Mouse (Mus musculus) intestine, postnatal 0 days (tissue): ENCODE data around the gene 1700001O22Rik. TPM values are rescaled to one million over a fixed set of nuclear protein-coding genes. Genes with fewer than 3 reads are reported as not detected.

Experiments used
- ATAC-seq: fragments of 200-750 bp; cut with Nextera tagmentation; 2 replicates; pipeline ENCODE4 v1.8.0; 2017; ENCODE audit warnings: mild to moderate bottlenecking, moderate TSS enrichment, moderate library complexity
- H3K27ac ChIP-seq: fragments of 300-500 bp; sonication (generic); 2 replicates; pipeline ENCODE4 v1.5.1; 2014; ENCODE audit warnings: mild to moderate bottlenecking, low read depth, low read length, moderate library complexity
- H3K27me3 ChIP-seq: fragments of 300-500 bp; sonication (generic); replicated peaks from 2 replicates; pipeline ENCODE4 v1.6.1; 2014; ENCODE audit warnings: low read length, mixed read lengths; ENCODE audit not compliant: control insufficient read depth, insufficient read depth
- H3K36me3 ChIP-seq: fragments of 300-500 bp; sonication (generic); 2 replicates; pipeline ENCODE4 v1.6.1; 2014; ENCODE audit warnings: mild to moderate bottlenecking, moderate library complexity; ENCODE audit not compliant: control insufficient read depth, insufficient read depth
- H3K4me1 ChIP-seq: fragments of 300-500 bp; sonication (generic); replicated peaks from 2 replicates; pipeline ENCODE4 v1.6.1; 2014; ENCODE audit warnings: antibody characterized with exemption, low read length, mixed read lengths; ENCODE audit not compliant: control insufficient read depth, insufficient read depth
- H3K4me2 ChIP-seq: fragments of 300-500 bp; sonication (generic); replicated peaks from 2 replicates; pipeline ENCODE4 v1.6.1; 2014; ENCODE audit warnings: low read depth, mild to moderate bottlenecking, moderate library complexity
- H3K4me3 ChIP-seq: fragments of 300-500 bp; sonication (generic); 2 replicates; pipeline ENCODE4 v1.5.1; 2014; ENCODE audit warnings: low read depth, low read length
- H3K9ac ChIP-seq: fragments of 300-500 bp; sonication (generic); 2 replicates; pipeline ENCODE4 v1.6.1; 2014; ENCODE audit warnings: mild to moderate bottlenecking, low read depth, low read length
- H3K9me3 ChIP-seq: fragments of 300-500 bp; sonication (generic); 2 replicates; pipeline ENCODE4 v1.6.1; 2016; ENCODE audit warnings: mixed run types; ENCODE audit not compliant: control insufficient read depth
- CTCF ChIP-seq: sonication (generic); IDR thresholded peaks from 2 replicates; pipeline ENCODE4 v1.5.1; 2016; ENCODE audit warnings: low read depth, mild to moderate bottlenecking, control low read depth, antibody characterized with exemption, moderate library complexity
- WGBS: fragments of 180-500 bp; shearing (Covaris S2); extraction: QIAGEN DNeasy Blood & Tissue Kit; methylation state at CpG from one replicate; pipeline ENCODE4 v1.1.7; 2014; 5-methylcytosine and 5-hydroxymethylcytosine counted together
- polyA plus RNA-seq: library from polyadenylated mRNA; unstranded; fragments of >200 nt; fragmentation: Nextera tagmentation; extraction: Ambion mirVana; gene quantifications from 2 replicates; pipeline ENCODE4 v1.2.1, GENCODE M21; 2015

1700001O22Rik gene
- polyA plus RNA-seq, 1 experiment from 2014 or later, result 0.60 TPM

GRCm38 (mm10) chr2:30759442-30759841 is 44.0 kb downstream of the 1700001O22Rik start:
- ATAC-seq, result peak; percentile 21; the same call in 1 of the 2 replicates
- 76% methylated on average over 4 of the region's 4 CpGs for WGBS
- Histone ChIP-seq H3K4me3 (no peak overlapping the region), H3K27me3 (no peaks in the 10 kb centered on the region), H3K9me3 (no peaks in the 10 kb centered on the region), H3K4me1 (no peaks in the 10 kb centered on the region; the same call in 1 of the 2 replicates), H3K36me3 (no peaks in the 10 kb centered on the region), H3K4me2 (no peak overlapping the region), H3K27ac (no peak overlapping the region), H3K9ac (no peak overlapping the region)
- no peak for TF ChIP-seq CTCF

DNA sequence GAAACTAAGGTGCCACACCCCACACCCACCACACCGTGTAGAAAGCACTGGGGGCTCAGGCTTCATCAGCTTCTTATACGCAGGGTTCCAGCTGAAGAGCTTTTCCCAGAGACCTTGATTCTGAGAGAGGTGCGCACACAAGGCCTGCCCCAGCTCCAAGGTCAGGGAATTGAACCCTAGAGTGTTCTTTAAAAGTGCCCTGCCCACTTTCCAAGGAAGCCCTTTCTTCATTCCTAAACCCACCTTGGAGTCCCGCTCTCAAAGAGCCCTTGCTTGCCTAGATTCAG is 44.4 kb downstream of the 1700001O22Rik start:
- no peaks in the 10 kb centered on the region for H3K27me3 ChIP-seq
- H3K4me1 ChIP-seq, result no peaks in the 10 kb centered on the region; the same call in none of the 2 replicates
- peak overlapping the region; percentile 54; the same call in 1 of the 2 replicates for H3K4me2 ChIP-seq
- TF ChIP-seq CTCF, result no peak
- no peaks in the 10 kb centered on the region for H3K9me3 ChIP-seq
- H3K36me3 ChIP-seq, result no peaks in the 10 kb centered on the region
- WGBS, result 49% methylated on average over 4 of the region's 4 CpGs
- no peak overlapping the region for H3K27ac ChIP-seq
- H3K9ac ChIP-seq, result no peak overlapping the region
- H3K4me3 ChIP-seq, result no peak overlapping the region
- no peak for ATAC-seq

DNA sequence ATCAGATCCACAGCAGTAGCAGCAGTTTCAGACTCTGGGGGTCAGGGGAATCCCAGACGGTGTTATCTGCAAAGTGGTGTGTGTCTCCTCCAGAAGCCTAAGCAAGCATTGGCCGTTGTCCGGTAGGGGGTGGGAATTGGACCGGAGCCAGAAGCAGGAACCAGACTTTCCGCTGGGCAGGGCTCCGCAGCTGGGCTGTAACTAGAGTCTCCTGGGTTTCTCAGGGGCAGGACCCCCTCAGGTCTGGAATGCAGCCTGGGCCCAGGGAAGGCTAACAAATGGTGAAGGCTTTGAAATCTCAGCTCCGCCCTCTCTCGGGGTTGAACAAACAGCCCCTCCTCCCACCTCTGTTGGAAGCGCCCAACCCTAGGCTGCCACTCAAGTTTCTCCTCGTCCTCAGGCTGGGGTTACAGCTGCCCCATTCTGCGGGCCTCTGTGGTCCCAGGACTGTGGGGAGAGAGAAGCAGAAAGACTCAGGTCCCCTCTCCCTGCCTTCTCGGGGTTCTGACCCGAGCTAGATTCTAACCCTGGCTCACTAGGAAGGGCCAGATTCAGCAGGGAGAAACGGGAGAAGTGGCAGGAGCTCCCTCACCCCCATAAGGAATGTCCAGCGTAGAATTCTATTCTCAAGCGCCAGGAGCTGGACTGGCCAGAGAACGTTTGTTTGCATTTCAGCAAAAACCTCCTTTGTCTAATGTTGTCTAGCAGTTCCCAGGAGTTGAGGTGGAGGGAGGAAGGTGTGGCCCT is 44.9 kb downstream of the 1700001O22Rik start:
- no peaks in the 10 kb centered on the region for H3K36me3 ChIP-seq
- H3K4me2 ChIP-seq, result peak overlapping the region; percentile 54
- H3K27me3 ChIP-seq, result no peaks in the 10 kb centered on the region
- no peak overlapping the region for H3K9ac ChIP-seq
- H3K4me3 ChIP-seq, result 0 out of 2 replicates have a peak overlapping the region, but pooled peaks have one; percentile 8
- peak; percentile 65 for TF ChIP-seq CTCF
- ATAC-seq, result peak; percentile 58
- 4% methylated on average over 17 of the region's 17 CpGs for WGBS
- no peaks in the 10 kb centered on the region; the same call in none of the 2 replicates for H3K4me1 ChIP-seq
- H3K9me3 ChIP-seq, result no peaks in the 10 kb centered on the region
- peak overlapping the region; percentile 36 for H3K27ac ChIP-seq

- Histone ChIP-seq H3K27ac (no peak overlapping the region), H3K36me3 (no peaks in the 10 kb centered on the region), H3K9me3 (no peaks in the 10 kb centered on the region), H3K4me3 (no peak overlapping the region), H3K27me3 (no peaks in the 10 kb centered on the region), H3K4me1 (no peaks in the 10 kb centered on the region; the same call in none of the 2 replicates), H3K9ac (no peak overlapping the region), H3K4me2 (no peak overlapping the region)
- TF ChIP-seq CTCF, result no peak
- 87% methylated on average over 10 of the region's 10 CpGs for WGBS
- ATAC-seq, result no peak
Measured at GRCm38 (mm10) chr2:30756962-30757715, 46.3 kb downstream of the 1700001O22Rik start.

- peak; percentile 39 for TF ChIP-seq CTCF
- 93% methylated on average over 6 of the region's 6 CpGs for WGBS
- Histone ChIP-seq H3K4me2 (no peak overlapping the region), H3K4me1 (no peaks in the 10 kb centered on the region; the same call in none of the 2 replicates), H3K36me3 (no peaks in the 10 kb centered on the region), H3K27me3 (no peaks in the 10 kb centered on the region), H3K4me3 (no peak overlapping the region), H3K27ac (no peak overlapping the region), H3K9me3 (no peaks in the 10 kb centered on the region), H3K9ac (no peak overlapping the region)
- ATAC-seq, result no peak
Measured at GRCm38 (mm10) chr2:30755985-30756765, 47.3 kb downstream of the 1700001O22Rik start.

DNA sequence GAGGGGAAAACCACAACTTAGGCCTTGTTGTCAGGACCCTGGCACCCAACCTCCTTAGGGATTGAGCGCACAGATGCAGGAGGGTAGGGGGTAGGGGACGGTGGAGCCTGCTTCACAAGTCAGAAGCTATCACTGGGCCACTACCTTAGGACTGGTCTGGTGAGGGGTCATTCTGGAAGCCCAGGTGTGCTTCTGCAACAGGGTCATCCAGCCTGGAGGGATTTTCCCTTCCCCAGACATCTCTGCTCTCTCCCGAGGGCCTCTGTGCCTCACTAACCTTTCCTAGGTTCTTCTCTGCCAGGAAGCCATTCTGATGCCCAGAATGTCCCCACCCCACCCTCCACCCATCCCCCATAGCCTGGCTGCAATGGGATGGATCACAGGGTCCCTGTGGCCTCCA is 48.6 kb downstream of the 1700001O22Rik start:
- no peak for ATAC-seq
- WGBS, result 83% methylated on average over 3 of the region's 3 CpGs

More for the DNA sequence above, 48.6 kb downstream of the 1700001O22Rik start:
- Histone ChIP-seq H3K36me3 (no peaks in the 10 kb centered on the region), H3K27me3 (no peaks in the 10 kb centered on the region), H3K9ac (no peak overlapping the region), H3K27ac (no peak overlapping the region), H3K9me3 (no peaks in the 10 kb centered on the region), H3K4me3 (no peak overlapping the region), H3K4me1 (no peaks in the 10 kb centered on the region; the same call in 1 of the 2 replicates), H3K4me2 (no peak overlapping the region)
- TF ChIP-seq CTCF, result no peak
